Mouse (Mus musculus): ENCODE results near the gene Fam189a1.

Gene Fam189a1

GRCm38 (mm10) chr7:64881387-64881786, 275.0 kb downstream of the Fam189a1 start:
- DNase-seq (ENCODE audit: low spot score in 2 of 2), result no peak

- DNase-seq (ENCODE audit: low spot score in 2 of 2), result no peak
These were observed 276.0 kb downstream of the Fam189a1 start for GRCm38 (mm10) chr7:64880415-64880814.

GRCm38 (mm10) chr7:64874941-64875340, 281.4 kb downstream of the Fam189a1 start:
- DNase-seq (ENCODE audit: low spot score in 2 of 2), result no peak

- DNase-seq (ENCODE audit: low spot score in 2 of 2), result no peak
These were observed 283.1 kb downstream of the Fam189a1 start for GRCm38 (mm10) chr7:64873266-64873665.

GRCm38 (mm10) chr7:64872743-64873241, 283.6 kb downstream of the Fam189a1 start, which contains the start of gene Nsmce3:
Gene Nsmce3 (minus strand): TSS chr7:64872997.
- peak; percentile 89 to 95 for DNase-seq (ENCODE audit: low spot score in 2 of 2)

GRCm38 (mm10) chr7:64871987-64872742, 284.2 kb downstream of the Fam189a1 start:
- no peak for DNase-seq (ENCODE audit: low spot score in 2 of 2)

GRCm38 (mm10) chr7:64869549-64870065, 286.8 kb downstream of the Fam189a1 start:
- no peak for DNase-seq (ENCODE audit: low spot score in 2 of 2)

GRCm38 (mm10) chr7:64863538-64863937, 292.8 kb downstream of the Fam189a1 start:
- DNase-seq (ENCODE audit: low spot score in 2 of 2), result no peak

GRCm38 (mm10) chr7:64862978-64863377, 293.4 kb downstream of the Fam189a1 start:
- no peak for DNase-seq (ENCODE audit: low spot score in 2 of 2)

GRCm38 (mm10) chr7:64856526-64857082, 299.8 kb downstream of the Fam189a1 start:
- no peak for DNase-seq (ENCODE audit: low spot score in 2 of 2)

- no peak for DNase-seq (ENCODE audit: low spot score in 2 of 2)
These were observed 300.4 kb downstream of the Fam189a1 start for GRCm38 (mm10) chr7:64855976-64856375.

- DNase-seq (ENCODE audit: low spot score in 2 of 2), result no peak
These were observed 300.9 kb downstream of the Fam189a1 start for GRCm38 (mm10) chr7:64855389-64855927.

- no peak for DNase-seq (ENCODE audit: low spot score in 2 of 2)
These were observed 305.6 kb downstream of the Fam189a1 start for GRCm38 (mm10) chr7:64850791-64851190.

- DNase-seq (ENCODE audit: low spot score in 2 of 2), result no peak
These were observed 308.9 kb downstream of the Fam189a1 start for GRCm38 (mm10) chr7:64847366-64847899.

- DNase-seq (ENCODE audit: low spot score in 2 of 2), result no peak
These were observed 310.3 kb downstream of the Fam189a1 start for GRCm38 (mm10) chr7:64846061-64846460.

- DNase-seq (ENCODE audit: low spot score in 2 of 2), result no peak
These were observed 315.3 kb downstream of the Fam189a1 start for GRCm38 (mm10) chr7:64840946-64841659.

GRCm38 (mm10) chr7:64840576-64840895, 315.8 kb downstream of the Fam189a1 start:
- no peak for DNase-seq (ENCODE audit: low spot score in 2 of 2)

GRCm38 (mm10) chr7:64839801-64840575, 316.4 kb downstream of the Fam189a1 start:
- DNase-seq (ENCODE audit: low spot score in 2 of 2), result peak; percentile 44 to 58

GRCm38 (mm10) chr7:64839281-64839680, 317.1 kb downstream of the Fam189a1 start:
- no peak for DNase-seq (ENCODE audit: low spot score in 2 of 2)

- DNase-seq (ENCODE audit: low spot score in 2 of 2), result no peak
These were observed 326.0 kb downstream of the Fam189a1 start for GRCm38 (mm10) chr7:64830214-64830995.
